Mouse (Mus musculus): ENCODE results near the gene 1700037H04Rik. TPM values are rescaled to one million over a fixed set of nuclear protein-coding genes. Genes with fewer than 3 reads are reported as not detected.

Gene 1700037H04Rik
- polyA plus RNA-seq, 1 experiment from 2014 or later = 59.5 TPM

- no peak overlapping the region for H3K9ac ChIP-seq
These were observed 25.0 kb downstream of the 1700037H04Rik start for GRCm38 (mm10) chr2:131134826-131135400.

GRCm38 (mm10) chr2:131134381-131134780 lies 25.5 kb downstream of the 1700037H04Rik start:
- H3K4me3 ChIP-seq = no peak overlapping the region
- peak; percentile 54 for ATAC-seq (replicated peaks; ENCODE audit: insufficient number of reproducible peaks, insufficient read depth, low FRiP score, low read depth)
- H3K9me3 ChIP-seq (replicated peaks) = no peaks in the 10 kb centered on the region
- no peak overlapping the region for H3K4me2 ChIP-seq
- H3K36me3 ChIP-seq = no peaks in the 10 kb centered on the region
- WGBS = 53% methylated on average over 1 of the region's 1 CpGs
- no peak overlapping the region for H3K9ac ChIP-seq
- H3K4me1 ChIP-seq (replicated peaks) = peaks cover 44% of the 10 kb centered on the region
- H3K27ac ChIP-seq = peak overlapping the region; percentile 73
- no peaks in the 10 kb centered on the region for H3K27me3 ChIP-seq

More at GRCm38 (mm10) chr2:131134826-131135400, 25.0 kb downstream of the 1700037H04Rik start:
- no peaks in the 10 kb centered on the region for H3K9me3 ChIP-seq (replicated peaks)
- H3K36me3 ChIP-seq = no peaks in the 10 kb centered on the region
- no peak overlapping the region for H3K4me3 ChIP-seq
- H3K27me3 ChIP-seq = no peaks in the 10 kb centered on the region
- 62% methylated on average over 8 of the region's 8 CpGs for WGBS
- no peak overlapping the region for H3K4me2 ChIP-seq
- H3K27ac ChIP-seq = peak overlapping the region; percentile 73
- peaks cover 46% of the 10 kb centered on the region for H3K4me1 ChIP-seq (replicated peaks)
- ATAC-seq (replicated peaks; ENCODE audit: insufficient number of reproducible peaks, insufficient read depth, low FRiP score, low read depth) = no peak

GRCm38 (mm10) chr2:131132930-131133547 lies 26.8 kb downstream of the 1700037H04Rik start, which contains the start of gene Gm11037:
TSS of gene Gm11037 (plus strand) at chr2:131133497.
- Histone ChIP-seq H3K27ac (peak within 1 kb of the TSS; percentile 73), H3K4me3 (no peak within 1 kb of the TSS), H3K36me3 (no peaks in the 10 kb centered on the region), H3K9ac (no peak within 1 kb of the TSS), H3K27me3 (no peaks in the 10 kb centered on the region), H3K9me3 (replicated peaks) (no peaks in the 10 kb centered on the region), H3K4me2 (no peak within 1 kb of the TSS), H3K4me1 (replicated peaks) (peaks cover 44% of the 10 kb centered on the region)
- 85% methylated on average over 9 of the region's 9 CpGs for whole genome bisulfite sequencing
- no peak for ATAC-seq (replicated peaks; ENCODE audit: insufficient number of reproducible peaks, insufficient read depth, low FRiP score, low read depth)

DNA sequence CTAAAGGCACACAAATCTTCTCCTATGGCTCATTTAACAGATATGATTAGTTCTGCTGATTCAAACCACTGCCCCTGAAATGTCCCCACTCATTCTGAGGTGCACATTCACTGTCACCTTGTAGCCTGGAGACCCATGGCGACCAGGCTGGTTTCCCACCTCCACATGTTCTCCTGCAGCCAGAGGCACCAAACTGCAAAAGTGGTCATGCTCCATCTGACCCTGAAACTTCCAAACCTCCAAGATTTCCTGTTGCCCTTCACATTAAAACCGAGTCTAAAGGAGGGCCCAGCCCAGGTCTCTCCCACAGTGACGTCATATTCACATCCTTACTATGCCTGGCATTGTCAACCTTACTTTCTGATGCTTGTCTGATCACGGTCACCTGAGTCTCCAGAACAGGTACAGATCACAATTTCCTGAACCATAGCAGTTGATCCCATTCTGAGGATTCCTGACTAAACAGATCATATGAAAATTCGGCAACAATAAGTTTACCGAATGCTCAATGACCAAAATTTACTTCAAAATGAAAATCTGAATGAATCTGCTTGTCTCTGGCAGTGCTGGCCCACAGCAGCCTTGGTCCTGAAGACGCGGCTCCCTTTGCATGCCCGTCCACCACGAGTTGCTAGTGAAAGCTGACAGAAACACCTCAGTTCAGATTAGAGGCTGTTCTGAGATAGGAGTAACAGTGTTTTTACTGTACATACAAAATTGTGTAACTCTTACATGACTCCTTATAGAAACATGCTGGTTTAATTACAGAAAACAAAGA lies 27.6 kb downstream of the 1700037H04Rik start:
- peaks cover 47% of the 10 kb centered on the region for H3K4me1 ChIP-seq (replicated peaks)
- no peak for ATAC-seq (replicated peaks; ENCODE audit: insufficient number of reproducible peaks, insufficient read depth, low FRiP score, low read depth)
- H3K9ac ChIP-seq = no peak overlapping the region
- H3K36me3 ChIP-seq = no peaks in the 10 kb centered on the region
- peak overlapping the region; percentile 44 for H3K27ac ChIP-seq
- H3K4me2 ChIP-seq = no peak overlapping the region
- H3K4me3 ChIP-seq = no peak overlapping the region
- H3K27me3 ChIP-seq = no peaks in the 10 kb centered on the region
- WGBS = 66% methylated on average over 10 of the region's 10 CpGs
- no peaks in the 10 kb centered on the region for H3K9me3 ChIP-seq (replicated peaks)

DNA sequence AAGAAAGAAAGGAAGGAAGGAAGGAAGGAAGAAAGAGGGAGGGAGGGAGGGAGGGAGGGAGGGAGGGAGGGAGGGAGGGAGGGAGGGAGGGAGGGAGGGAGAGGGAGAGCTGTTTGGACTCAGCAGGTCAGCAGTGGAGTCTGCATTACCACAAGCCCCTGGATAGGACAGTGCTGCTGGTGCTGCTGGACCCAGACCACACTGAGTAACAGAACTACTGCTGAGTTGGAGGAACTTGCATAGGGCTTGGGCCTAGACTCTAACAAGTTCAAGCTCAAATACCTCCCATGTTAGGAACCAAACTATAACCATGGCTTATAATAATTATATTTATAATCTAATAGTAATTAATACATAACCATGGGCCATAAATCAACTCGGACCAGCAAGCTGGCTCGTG lies 29.0 kb downstream of the 1700037H04Rik start:
- no peak overlapping the region for H3K27ac ChIP-seq
- H3K4me3 ChIP-seq = no peak overlapping the region
- no peak overlapping the region for H3K9ac ChIP-seq
- peaks cover 44% of the 10 kb centered on the region for H3K4me1 ChIP-seq (replicated peaks)
- H3K4me2 ChIP-seq = no peak overlapping the region
- 93% methylated on average over 2 of the region's 2 CpGs for WGBS
- no peaks in the 10 kb centered on the region for H3K27me3 ChIP-seq
- no peak for ATAC-seq (replicated peaks; ENCODE audit: insufficient number of reproducible peaks, insufficient read depth, low FRiP score, low read depth)
- H3K36me3 ChIP-seq = no peaks in the 10 kb centered on the region
- H3K9me3 ChIP-seq (replicated peaks) = no peaks in the 10 kb centered on the region

DNA sequence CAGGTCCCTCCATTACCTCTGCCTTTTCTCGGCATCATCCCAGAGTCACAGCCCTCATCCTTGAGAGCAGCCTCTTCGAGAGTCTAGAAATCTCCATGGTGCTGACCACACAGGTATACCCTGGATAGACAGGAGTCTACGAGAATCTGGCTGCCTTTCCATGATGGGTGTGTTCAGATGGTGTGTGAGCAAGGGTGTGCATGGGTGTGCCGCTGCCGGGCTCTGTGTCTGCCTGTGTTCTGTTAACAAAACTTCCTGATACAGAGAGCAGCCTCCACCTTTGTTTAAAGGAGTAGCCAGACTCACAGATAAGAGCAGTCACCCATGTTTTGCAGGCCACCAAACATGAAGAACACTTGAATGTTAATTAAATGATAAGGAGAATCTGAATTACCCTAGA lies 30.0 kb downstream of the 1700037H04Rik start:
- no peak for ATAC-seq (replicated peaks; ENCODE audit: insufficient number of reproducible peaks, insufficient read depth, low FRiP score, low read depth)
- H3K36me3 ChIP-seq = no peaks in the 10 kb centered on the region
- H3K9ac ChIP-seq = no peak overlapping the region
- no peak overlapping the region for H3K27ac ChIP-seq
- H3K27me3 ChIP-seq = no peaks in the 10 kb centered on the region
- peak overlapping the region; percentile 86; the same call in 1 of the 2 replicates for H3K4me2 ChIP-seq
- no peak overlapping the region for H3K4me3 ChIP-seq
- 59% methylated on average over 5 of the region's 5 CpGs for WGBS
- peaks cover 34% of the 10 kb centered on the region for H3K4me1 ChIP-seq (replicated peaks)
- no peaks in the 10 kb centered on the region for H3K9me3 ChIP-seq (replicated peaks)

DNA sequence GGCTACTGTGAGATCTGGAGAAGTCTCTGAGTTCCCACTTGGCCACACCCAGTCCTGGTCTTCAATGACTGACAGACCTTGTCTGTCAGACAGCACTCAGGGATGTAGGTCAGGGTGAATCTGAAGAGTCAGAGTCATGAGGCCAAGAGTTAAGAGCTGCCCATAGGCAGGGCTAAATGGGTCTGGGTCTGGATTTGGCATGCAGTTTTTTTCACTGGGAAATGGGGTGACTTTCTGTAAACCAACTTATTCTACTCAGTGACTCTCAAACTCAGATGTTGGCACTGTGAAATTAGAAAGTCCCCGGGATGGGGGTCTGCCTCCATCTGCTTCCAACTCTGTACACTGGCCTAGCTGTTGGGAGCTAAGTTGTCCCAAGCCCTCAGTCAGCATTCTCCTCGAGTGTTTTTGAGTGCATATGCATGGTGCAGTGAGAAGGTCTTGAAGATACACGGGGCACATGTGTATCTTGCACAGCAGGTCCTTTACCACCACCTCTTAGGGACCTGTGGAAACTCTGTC lies 31.2 kb downstream of the 1700037H04Rik start:
- no peak for ATAC-seq (replicated peaks; ENCODE audit: insufficient number of reproducible peaks, insufficient read depth, low FRiP score, low read depth)
- Histone ChIP-seq H3K27ac (no peak overlapping the region), H3K4me1 (replicated peaks) (peaks cover 22% of the 10 kb centered on the region), H3K4me2 (peak overlapping the region; percentile 86), H3K4me3 (peak overlapping the region; percentile 63), H3K9ac (no peak overlapping the region), H3K9me3 (replicated peaks) (no peaks in the 10 kb centered on the region), H3K27me3 (no peaks in the 10 kb centered on the region), H3K36me3 (no peaks in the 10 kb centered on the region)
- 75% methylated on average over 3 of the region's 3 CpGs for WGBS

GRCm38 (mm10) chr2:131128211-131128610 lies 31.7 kb downstream of the 1700037H04Rik start:
- Histone ChIP-seq H3K27me3 (no peaks in the 10 kb centered on the region), H3K27ac (no peak overlapping the region), H3K4me2 (peak overlapping the region; percentile 86), H3K36me3 (no peaks in the 10 kb centered on the region), H3K4me3 (peak overlapping the region; percentile 63), H3K9me3 (replicated peaks) (no peaks in the 10 kb centered on the region), H3K4me1 (replicated peaks) (peaks cover 20% of the 10 kb centered on the region), H3K9ac (peak overlapping the region; percentile 73)
- no peak for ATAC-seq (replicated peaks; ENCODE audit: insufficient number of reproducible peaks, insufficient read depth, low FRiP score, low read depth)
- WGBS = 82% methylated on average over 5 of the region's 5 CpGs

- Histone ChIP-seq H3K27ac (peak within 1 kb of the TSS; percentile 76), H3K4me1 (replicated peaks) (peaks cover 18% of the 10 kb centered on the region), H3K4me3 (peak within 1 kb of the TSS; percentile 63), H3K27me3 (no peaks in the 10 kb centered on the region), H3K9ac (peak within 1 kb of the TSS; percentile 73), H3K36me3 (no peaks in the 10 kb centered on the region), H3K9me3 (replicated peaks) (no peaks in the 10 kb centered on the region), H3K4me2 (peak within 1 kb of the TSS; percentile 86)
- peak; percentile 91 for ATAC-seq (replicated peaks; ENCODE audit: insufficient number of reproducible peaks, insufficient read depth, low FRiP score, low read depth)
- 2% methylated on average over 28 of the region's 28 CpGs for WGBS
These were observed 32.6 kb downstream of the 1700037H04Rik start, which contains the start of gene Hspa12b for GRCm38 (mm10) chr2:131127161-131127730. TSS of gene Hspa12b (plus strand) at chr2:131127280.

DNA sequence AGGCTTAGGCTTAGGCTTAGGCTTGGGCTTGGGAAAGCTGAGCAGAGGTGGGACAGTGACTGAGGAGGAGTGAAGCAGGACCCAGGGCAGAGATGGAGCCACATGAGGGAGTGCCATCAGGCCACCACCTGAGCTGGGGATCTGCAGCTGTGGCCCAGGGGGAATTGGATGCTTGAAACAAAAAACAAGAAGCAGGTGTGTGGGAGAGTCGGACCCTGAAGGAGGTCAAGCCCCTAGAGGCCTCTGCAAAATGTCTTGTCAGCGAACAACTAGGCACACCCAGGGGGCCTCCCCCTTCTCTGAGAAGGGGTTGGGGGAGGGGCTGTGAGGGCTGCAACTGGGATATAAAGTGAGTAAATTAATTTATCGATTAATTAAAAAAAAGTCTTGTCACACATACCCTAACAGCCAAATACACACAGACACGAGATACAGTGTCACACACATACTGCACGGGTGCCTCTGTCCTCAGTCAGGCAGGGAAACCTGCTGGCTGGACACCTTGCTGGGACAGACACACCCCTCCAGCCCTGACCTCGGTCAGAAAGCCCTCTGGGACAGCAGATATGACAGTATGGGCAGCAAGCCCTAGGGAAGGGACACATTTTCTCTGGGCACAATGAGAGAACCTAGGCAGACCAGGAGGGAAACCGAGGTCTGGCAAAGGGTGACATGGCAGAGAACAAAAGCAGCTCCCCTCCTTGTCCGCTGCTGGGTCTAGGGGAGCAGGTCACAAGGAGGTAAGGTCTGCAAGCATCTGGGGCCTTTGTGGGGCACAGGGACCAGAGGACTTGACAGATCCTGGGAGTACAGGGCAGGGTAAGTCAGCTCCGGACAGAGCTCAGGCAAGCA lies 33.7 kb downstream of the 1700037H04Rik start:
- Histone ChIP-seq H3K4me1 (replicated peaks) (peaks cover 18% of the 10 kb centered on the region), H3K36me3 (no peaks in the 10 kb centered on the region), H3K27ac (no peak overlapping the region; the same call in 1 of the 2 replicates), H3K4me2 (peak overlapping the region; percentile 86; the same call in 1 of the 2 replicates), H3K9ac (no peak overlapping the region; the same call in 1 of the 2 replicates), H3K9me3 (replicated peaks) (no peaks in the 10 kb centered on the region), H3K27me3 (no peaks in the 10 kb centered on the region), H3K4me3 (no peak overlapping the region)
- ATAC-seq (replicated peaks; ENCODE audit: insufficient number of reproducible peaks, insufficient read depth, low FRiP score, low read depth) = no peak
- 62% methylated on average over 9 of the region's 9 CpGs for WGBS

Measured in heart, embryonic 15.5 days (tissue).